16 mouse cellular contexts compared by ENCODE assay signal in genomic region chr14:79444601-79445000, GRCm38 (mm10). TPM values are rescaled to one million over a fixed set of nuclear protein-coding genes. Genes with fewer than 3 reads are reported as not detected.
DNase-seq lines count a peak whose midpoint lies in the region; ATAC-seq and TF ChIP-seq lines count a peak whose summit lies in the region.
"Had no signal": no experiment of that assay in that cellular context is flagged by ENCODE, and none has a peak within 500 bp of the region (broad histone marks: within the 10 kb centered on the region; RNA-seq: fewer than 3 reads in every experiment).

No protein-coding gene starts in this region.

- WGBS in bone marrow, adult 2 months, result 88% methylated on average over 9 of the region's 9 CpGs
- WGBS in forebrain, embryonic 12.5 days, result 80% methylated on average over 9 of the region's 9 CpGs
- 65% methylated on average over 9 of the region's 9 CpGs for WGBS in hindbrain, embryonic 14.5 days
- WGBS in midbrain, embryonic 14.5 days, result 67% methylated on average over 9 of the region's 9 CpGs
- 71% methylated on average over 9 of the region's 9 CpGs for WGBS in lung, adult 2 months

- H3K27ac ChIP-seq in bone marrow, adult 2 months (ENCODE audit: control insufficient read depth, insufficient read depth, low read depth, low read length, poor library complexity), result no peak overlapping the region
- H3K27ac ChIP-seq in forebrain, embryonic 12.5 days, result peak overlapping the region; percentile 80; the same call in 1 of the 2 replicates
- peak overlapping the region; percentile 74 for H3K27ac ChIP-seq in hindbrain, embryonic 14.5 days
- H3K27ac ChIP-seq in midbrain, embryonic 14.5 days (replicated peaks; ENCODE audit: low read depth, low read length), result peak overlapping the region; percentile 84
- H3K27ac ChIP-seq in gastrocnemius, adult 2 months, result no peak overlapping the region
- H3K27ac ChIP-seq: limb, embryonic 12.5 days; liver, embryonic 13.5 days had no signal

- peak; percentile 49 for ATAC-seq in forebrain, embryonic 12.5 days (ENCODE audit: low FRiP score)
- ATAC-seq in hindbrain, embryonic 14.5 days (ENCODE audit: low FRiP score), result peak; percentile 22
- peak; percentile 5; the same call in 1 of the 2 replicates for ATAC-seq in midbrain, embryonic 14.5 days (ENCODE audit: low FRiP score, low TSS enrichment)
- ATAC-seq in frontal cortex, adult (ENCODE audit: low TSS enrichment), result no peak
- ATAC-seq: activated CD4-positive, CD25-positive, alpha-beta regulatory T cell, adult 4 months; Patski had no signal

- peaks cover 10% of the 10 kb centered on the region for H3K4me1 ChIP-seq in bone marrow, adult 2 months (ENCODE audit: control insufficient read depth, insufficient read depth, low read length)
- H3K4me1 ChIP-seq in forebrain, embryonic 12.5 days, result peaks cover 19% of the 10 kb centered on the region
- peaks cover 20% of the 10 kb centered on the region; the same call in 1 of the 2 replicates for H3K4me1 ChIP-seq in hindbrain, embryonic 14.5 days (replicated peaks; ENCODE audit: control insufficient read depth, insufficient read depth, low read length)
- peaks cover 24% of the 10 kb centered on the region for H3K4me1 ChIP-seq in midbrain, embryonic 14.5 days (ENCODE audit: control insufficient read depth, insufficient read depth, low read length)
- H3K4me1 ChIP-seq in lung, adult 2 months (ENCODE audit: control insufficient read depth, insufficient read depth, low read length), result peaks cover 2% of the 10 kb centered on the region; the same call in 1 of the 2 replicates
- H3K4me1 ChIP-seq: limb, embryonic 12.5 days; liver, embryonic 13.5 days had no signal

- no peaks in the 10 kb centered on the region for H3K9me3 ChIP-seq in forebrain, embryonic 12.5 days
- H3K9me3 ChIP-seq in hindbrain, embryonic 14.5 days (ENCODE audit: control insufficient read depth, low read length), result no peaks in the 10 kb centered on the region
- no peaks in the 10 kb centered on the region for H3K9me3 ChIP-seq in midbrain, embryonic 14.5 days (ENCODE audit: control insufficient read depth, low read length)
- H3K9me3 ChIP-seq: limb, embryonic 12.5 days; liver, embryonic 13.5 days had no signal

- no peaks in the 10 kb centered on the region for H3K27me3 ChIP-seq in forebrain, embryonic 12.5 days
- H3K27me3 ChIP-seq in hindbrain, embryonic 14.5 days (ENCODE audit: control insufficient read depth, insufficient read depth, low read length), result no peaks in the 10 kb centered on the region
- no peaks in the 10 kb centered on the region for H3K27me3 ChIP-seq in midbrain, embryonic 14.5 days (ENCODE audit: control insufficient read depth, insufficient read depth, low read length)
- H3K27me3 ChIP-seq: limb, embryonic 12.5 days; liver, embryonic 13.5 days had no signal

- TF ChIP-seq CTCF in bone marrow, adult 2 months (IDR thresholded peaks at IDR 0.05; ENCODE audit: control insufficient read depth, insufficient read depth, low read length), result no peak
- TF ChIP-seq CTCF in gastrocnemius, adult 2 months (IDR thresholded peaks at IDR 0.05), result no peak
- TF ChIP-seq CTCF in lung, adult 2 months (IDR thresholded peaks at IDR 0.05; ENCODE audit: insufficient read depth, low read length), result no peak

- H3K9ac ChIP-seq in forebrain, embryonic 12.5 days, result no peak overlapping the region
- 0 out of 2 replicates have a peak overlapping the region, but pooled peaks have one; percentile 2 for H3K9ac ChIP-seq in hindbrain, embryonic 14.5 days
- peak overlapping the region; percentile 37; the same call in 1 of the 2 replicates for H3K9ac ChIP-seq in midbrain, embryonic 14.5 days (replicated peaks; ENCODE audit: low read length)
- H3K9ac ChIP-seq: limb, embryonic 12.5 days; liver, embryonic 13.5 days had no signal

- H3K4me3 ChIP-seq in bone marrow, adult 2 months (replicated peaks; ENCODE audit: control insufficient read depth, low read depth, low read length), result peak overlapping the region; percentile 25
- peak overlapping the region; percentile 29 for H3K4me3 ChIP-seq in forebrain, embryonic 12.5 days (replicated peaks)
- peak overlapping the region; percentile 14; the same call in 1 of the 2 replicates for H3K4me3 ChIP-seq in hindbrain, embryonic 14.5 days (replicated peaks; ENCODE audit: low read length)
- peak overlapping the region; percentile 28 for H3K4me3 ChIP-seq in midbrain, embryonic 14.5 days (replicated peaks; ENCODE audit: low read depth, low read length)
- H3K4me3 ChIP-seq in gastrocnemius, adult 2 months, result no peak overlapping the region
- no peak overlapping the region for H3K4me3 ChIP-seq in lung, adult 2 months (replicated peaks; ENCODE audit: extremely low read depth, low read depth, low read length)
- H3K4me3 ChIP-seq: limb, embryonic 12.5 days; liver, embryonic 13.5 days; myocyte had no signal

- intact Hi-C loops in gastrocnemius, adult 2 months (cut with DNase I), result no loop called here

- no peak for DNase-seq in hindbrain, embryonic 14.5 days (ENCODE audit: low spot score)
- no peak for DNase-seq in midbrain, embryonic 14.5 days
- no peak for DNase-seq in gastrocnemius, adult 2 months
- DNase-seq in lung, adult 2 months, result no peak
- no peak for DNase-seq in cerebellum, adult 11 months
- DNase-seq: gastrocnemius, postnatal 25 days; heart, postnatal 10 days; liver, embryonic 13.5 days; thymus, postnatal 25 days had no signal

- no peak for TF ChIP-seq POLR2A in bone marrow, adult 2 months (IDR thresholded peaks at IDR 0.05; ENCODE audit: borderline replicate concordance, control insufficient read depth, low read depth, low read length)
- no peak for TF ChIP-seq POLR2A in lung, adult 2 months (IDR thresholded peaks at IDR 0.05; ENCODE audit: borderline replicate concordance, extremely low read depth, low read depth, low read length)

- peak overlapping the region; percentile 48 for H3K4me2 ChIP-seq in forebrain, embryonic 12.5 days
- peak overlapping the region; percentile 44 for H3K4me2 ChIP-seq in hindbrain, embryonic 14.5 days (replicated peaks)
- H3K4me2 ChIP-seq in midbrain, embryonic 14.5 days (ENCODE audit: low read length), result peak overlapping the region; percentile 60
- H3K4me2 ChIP-seq: limb, embryonic 12.5 days; liver, embryonic 13.5 days had no signal

- no peaks in the 10 kb centered on the region for H3K36me3 ChIP-seq in forebrain, embryonic 12.5 days (replicated peaks)
- H3K36me3 ChIP-seq in hindbrain, embryonic 14.5 days (replicated peaks; ENCODE audit: control insufficient read depth, insufficient read depth), result no peaks in the 10 kb centered on the region
- H3K36me3 ChIP-seq in midbrain, embryonic 14.5 days (ENCODE audit: control insufficient read depth, insufficient read depth, low read length), result no peaks in the 10 kb centered on the region
- H3K36me3 ChIP-seq: limb, embryonic 12.5 days; liver, embryonic 13.5 days had no signal

RNA-seq across cellular contexts. Expression of gene Kbtbd6, which starts 7.0 kb away (rescaled TPM):
- 3.2 and 5.3 TPM in 2 replicates for polyA plus RNA-seq in bone marrow, adult 2 months (2011; ENCODE audit: insufficient read depth, insufficient read length, low replicate concordance, missing spikeins)
- 6.1 and 6.2 TPM in 2 replicates for polyA plus RNA-seq in forebrain, embryonic 12.5 days (2016; fragmentation: Nextera tagmentation; extraction: Ambion mirVana)
- 1.9 and 2.3 TPM in 2 replicates for polyA plus RNA-seq in hindbrain, embryonic 14.5 days (2014; fragmentation: Nextera tagmentation; extraction: Ambion mirVana)
- 1.2 and 2.3 TPM in 2 replicates for polyA plus RNA-seq in midbrain, embryonic 14.5 days (2014; fragmentation: Nextera tagmentation; extraction: Ambion mirVana)
- total RNA-seq in gastrocnemius, adult 2 months (2021), result under 1 TPM in 1 of 2 experiments, not detected in 1; 0.20 TPM
- 0.06 and 0.17 TPM in 2 replicates for polyA plus RNA-seq in lung, adult 2 months (2012; rRNA removed)
- total RNA-seq: gastrocnemius, postnatal 25 days had no signal

RNA-seq across cellular contexts. Expression of gene Kbtbd7, which starts 18.3 kb away (rescaled TPM):
- 3.1 and 4.0 TPM in 2 replicates for polyA plus RNA-seq in bone marrow, adult 2 months (2011; ENCODE audit: insufficient read depth, insufficient read length, low replicate concordance, missing spikeins)
- 22.4 and 23.4 TPM in 2 replicates for polyA plus RNA-seq in forebrain, embryonic 12.5 days (2016; fragmentation: Nextera tagmentation; extraction: Ambion mirVana)
- polyA plus RNA-seq in hindbrain, embryonic 14.5 days (2014; fragmentation: Nextera tagmentation; extraction: Ambion mirVana), result 24.5 and 30.6 TPM in 2 replicates
- 21.8 and 29.8 TPM in 2 replicates for polyA plus RNA-seq in midbrain, embryonic 14.5 days (2014; fragmentation: Nextera tagmentation; extraction: Ambion mirVana)
- 1 to 10 TPM; 5.4 to 7.2 TPM for total RNA-seq in gastrocnemius, adult 2 months (2021)
- 6.8 and 6.9 TPM in 2 replicates for polyA plus RNA-seq in lung, adult 2 months (2012; rRNA removed)

RNA-seq across cellular contexts. Expression of gene Elf1, which starts 36.4 kb away (rescaled TPM):
- 20.1 and 22.6 TPM in 2 replicates for polyA plus RNA-seq in bone marrow, adult 2 months (2011; ENCODE audit: insufficient read depth, insufficient read length, low replicate concordance, missing spikeins)
- polyA plus RNA-seq in forebrain, embryonic 12.5 days (2016; fragmentation: Nextera tagmentation; extraction: Ambion mirVana), result 5.7 and 6.2 TPM in 2 replicates
- 3.8 and 3.9 TPM in 2 replicates for polyA plus RNA-seq in hindbrain, embryonic 14.5 days (2014; fragmentation: Nextera tagmentation; extraction: Ambion mirVana)
- polyA plus RNA-seq in midbrain, embryonic 14.5 days (2014; fragmentation: Nextera tagmentation; extraction: Ambion mirVana), result 2.7 and 3.7 TPM in 2 replicates
- total RNA-seq in gastrocnemius, adult 2 months (2021), result 1 to 10 TPM; 4.6 to 6.0 TPM
- polyA plus RNA-seq in lung, adult 2 months (2012; rRNA removed), result 16.9 and 20.9 TPM in 2 replicates

RNA-seq across cellular contexts. Expression of gene Wbp4, which starts 36.7 kb away (rescaled TPM):
- 22.6 and 24.5 TPM in 2 replicates for polyA plus RNA-seq in bone marrow, adult 2 months (2011; ENCODE audit: insufficient read depth, insufficient read length, low replicate concordance, missing spikeins)
- polyA plus RNA-seq in forebrain, embryonic 12.5 days (2016; fragmentation: Nextera tagmentation; extraction: Ambion mirVana), result 55.9 and 56.7 TPM in 2 replicates
- 40.5 and 40.9 TPM in 2 replicates for polyA plus RNA-seq in hindbrain, embryonic 14.5 days (2014; fragmentation: Nextera tagmentation; extraction: Ambion mirVana)
- 44.8 and 52.6 TPM in 2 replicates for polyA plus RNA-seq in midbrain, embryonic 14.5 days (2014; fragmentation: Nextera tagmentation; extraction: Ambion mirVana)
- total RNA-seq in gastrocnemius, adult 2 months (2021), result 10 to 100 TPM; 19.3 to 25.7 TPM
- polyA plus RNA-seq in lung, adult 2 months (2012; rRNA removed), result 6.5 and 6.6 TPM in 2 replicates

RNA-seq across cellular contexts. Expression of gene Mtrf1, which starts 47.0 kb away (rescaled TPM):
- 3.4 and 5.6 TPM in 2 replicates for polyA plus RNA-seq in bone marrow, adult 2 months (2011; ENCODE audit: insufficient read depth, insufficient read length, low replicate concordance, missing spikeins)
- polyA plus RNA-seq in forebrain, embryonic 12.5 days (2016; fragmentation: Nextera tagmentation; extraction: Ambion mirVana), result 8.5 and 11.1 TPM in 2 replicates
- 10.7 and 11.0 TPM in 2 replicates for polyA plus RNA-seq in hindbrain, embryonic 14.5 days (2014; fragmentation: Nextera tagmentation; extraction: Ambion mirVana)
- polyA plus RNA-seq in midbrain, embryonic 14.5 days (2014; fragmentation: Nextera tagmentation; extraction: Ambion mirVana), result 12.7 and 12.9 TPM in 2 replicates
- 1 to 10 TPM; 8.9 to 9.5 TPM for total RNA-seq in gastrocnemius, adult 2 months (2021)
- 0.88 and 2.0 TPM in 2 replicates for polyA plus RNA-seq in lung, adult 2 months (2012; rRNA removed)

Comparison
In these comparisons a context has a peak if more than half of its experiments do, and no peak if none do; other contexts are left out.
1. H3K27ac ChIP-seq: peak in forebrain, embryonic 12.5 days (single experiment), hindbrain, embryonic 14.5 days (single experiment) and midbrain, embryonic 14.5 days (single experiment); none in bone marrow, adult 2 months (single experiment) and gastrocnemius, adult 2 months (single experiment).
2. H3K4me3 ChIP-seq: peak in bone marrow, adult 2 months (single experiment), forebrain, embryonic 12.5 days (single experiment), hindbrain, embryonic 14.5 days (single experiment) and midbrain, embryonic 14.5 days (single experiment); none in gastrocnemius, adult 2 months (single experiment) and lung, adult 2 months (single experiment).
3. Peak in every context shown above with its lines, with median percentiles within 50 percentile points of each other: H3K4me2 ChIP-seq.